Mouse (Mus musculus) hindbrain, embryonic 13.5 days (tissue): Measurements from ENCODE around the gene Caskin2. TPM values are rescaled to one million over a fixed set of nuclear protein-coding genes. Genes with fewer than 3 reads are reported as not detected.
A peak's percentile ranks its signal among the peaks of the same experiment; 100 is the strongest.
"Not testable (repeated sequence)": the region's sequence is repeated elsewhere in the genome, so short reads cannot be mapped to it uniquely, and the experiment has no call there.

ENCODE experiments used
- ATAC-seq: fragments of 200-750 bp; cut with Nextera tagmentation; 2 replicates; pipeline ENCODE4 v1.8.0; 2017; ENCODE audit warnings: moderate TSS enrichment; ENCODE audit not compliant: low FRiP score
- H3K27ac ChIP-seq: fragments of 300-500 bp; sonication (generic); 2 replicates; pipeline ENCODE4 v1.5.1; 2015; ENCODE audit warnings: inconsistent platforms, mild to moderate bottlenecking, moderate library complexity
- H3K27me3 ChIP-seq: fragments of 300-500 bp; sonication (generic); 2 replicates; pipeline ENCODE4 v1.6.1; 2015; ENCODE audit warnings: mild to moderate bottlenecking, inconsistent platforms
- H3K36me3 ChIP-seq: fragments of 300-500 bp; sonication (generic); 2 replicates; pipeline ENCODE4 v1.6.1; 2015; ENCODE audit warnings: mild to moderate bottlenecking, inconsistent platforms
- H3K4me1 ChIP-seq: fragments of 300-500 bp; sonication (generic); replicated peaks from 2 replicates; pipeline ENCODE4 v1.6.1; 2015; ENCODE audit warnings: inconsistent platforms
- H3K4me2 ChIP-seq: fragments of 300-500 bp; sonication (generic); 2 replicates; pipeline ENCODE4 v1.6.1; 2015; ENCODE audit warnings: inconsistent platforms, mild to moderate bottlenecking, moderate library complexity
- H3K4me3 ChIP-seq: fragments of 300-500 bp; sonication (generic); 2 replicates; pipeline ENCODE4 v1.5.1; 2015; ENCODE audit warnings: mild to moderate bottlenecking, inconsistent platforms
- H3K9ac ChIP-seq: fragments of 300-500 bp; sonication (generic); 2 replicates; pipeline ENCODE4 v1.6.1; 2015; ENCODE audit warnings: mild to moderate bottlenecking, inconsistent platforms
- H3K9me3 ChIP-seq: fragments of 300-500 bp; sonication (generic); 2 replicates; pipeline ENCODE4 v1.6.1; 2016; ENCODE audit warnings: inconsistent platforms
- WGBS: fragments of 180-500 bp; shearing (Covaris S2); methylation state at CpG from one replicate; pipeline ENCODE4 v1.1.7; 2015; 5-methylcytosine and 5-hydroxymethylcytosine counted together
- polyA plus RNA-seq: library from polyadenylated mRNA; unstranded; fragments of >200 nt; fragmentation: Nextera tagmentation; extraction: Ambion mirVana; gene quantifications from 2 replicates; pipeline ENCODE4 v1.2.1, GENCODE M21; 2015

Gene Caskin2
- polyA plus RNA-seq, 1 experiment from 2014 or later: 11.8 TPM

GRCm38 (mm10) chr11:115766981-115767380 lies 46.5 kb downstream of the Caskin2 start:
- Histone ChIP-seq H3K4me3 (peak overlapping the region; percentile 77), H3K9me3 (no peaks in the 10 kb centered on the region), H3K4me2 (peak overlapping the region; percentile 62), H3K4me1 (peaks cover 42% of the 10 kb centered on the region), H3K27ac (peak overlapping the region; percentile 92), H3K9ac (peak overlapping the region; percentile 96), H3K36me3 (no peaks in the 10 kb centered on the region), H3K27me3 (no peaks in the 10 kb centered on the region)
- ATAC-seq: no peak
- WGBS: 95% methylated on average over 8 of the region's 8 CpGs

GRCm38 (mm10) chr11:115766356-115766943 lies 47.0 kb downstream of the Caskin2 start:
- Histone ChIP-seq H3K36me3 (no peaks in the 10 kb centered on the region), H3K4me2 (peak overlapping the region; percentile 62), H3K27me3 (no peaks in the 10 kb centered on the region), H3K27ac (peak overlapping the region; percentile 92), H3K4me1 (peaks cover 42% of the 10 kb centered on the region), H3K9me3 (no peaks in the 10 kb centered on the region), H3K4me3 (peak overlapping the region; percentile 77), H3K9ac (peak overlapping the region; percentile 96)
- ATAC-seq: no peak
- 38% methylated on average over 13 of the region's 13 CpGs for WGBS

GRCm38 (mm10) chr11:115765607-115766141 lies 47.8 kb downstream of the Caskin2 start:
- peak overlapping the region; percentile 96 for H3K9ac ChIP-seq
- H3K27ac ChIP-seq: peak overlapping the region; percentile 92
- peak; percentile 88 for ATAC-seq
- no peaks in the 10 kb centered on the region for H3K9me3 ChIP-seq
- peak overlapping the region; percentile 77 for H3K4me3 ChIP-seq
- H3K27me3 ChIP-seq: no peaks in the 10 kb centered on the region
- H3K4me2 ChIP-seq: peak overlapping the region; percentile 62
- no peaks in the 10 kb centered on the region for H3K36me3 ChIP-seq
- peaks cover 42% of the 10 kb centered on the region for H3K4me1 ChIP-seq
- WGBS: 1% methylated on average over 34 of the region's 34 CpGs

- H3K4me1 ChIP-seq: peaks cover 41% of the 10 kb centered on the region
- peak; percentile 97 for ATAC-seq
- no peaks in the 10 kb centered on the region for H3K36me3 ChIP-seq
- WGBS: under 1% methylated on average over 32 of the region's 32 CpGs
- H3K4me2 ChIP-seq: peak within 1 kb of the TSS; percentile 62
- H3K27ac ChIP-seq: peak within 1 kb of the TSS; percentile 92
- H3K27me3 ChIP-seq: no peaks in the 10 kb centered on the region
- H3K9me3 ChIP-seq: no peaks in the 10 kb centered on the region
- peak within 1 kb of the TSS; percentile 77 for H3K4me3 ChIP-seq
- peak within 1 kb of the TSS; percentile 96 for H3K9ac ChIP-seq
These were observed 48.3 kb downstream of the Caskin2 start, which contains the start of gene Tmem94 for GRCm38 (mm10) chr11:115765103-115765606. TSS of gene Tmem94 (plus strand) at chr11:115765433.

GRCm38 (mm10) chr11:115764698-115765097 lies 48.7 kb downstream of the Caskin2 start:
- H3K4me3 ChIP-seq: peak overlapping the region; percentile 77
- H3K27me3 ChIP-seq: no peaks in the 10 kb centered on the region
- H3K36me3 ChIP-seq: no peaks in the 10 kb centered on the region
- H3K9me3 ChIP-seq: no peaks in the 10 kb centered on the region
- H3K4me2 ChIP-seq: peak overlapping the region; percentile 53
- no peak for ATAC-seq
- peak overlapping the region; percentile 73; the same call in 1 of the 2 replicates for H3K27ac ChIP-seq
- WGBS: 27% methylated on average over 2 of the region's 2 CpGs
- H3K4me1 ChIP-seq: peaks cover 36% of the 10 kb centered on the region
- peak overlapping the region; percentile 96 for H3K9ac ChIP-seq

- not testable (repeated sequence) for H3K36me3 ChIP-seq, H3K4me2 ChIP-seq, H3K4me3 ChIP-seq, H3K27me3 ChIP-seq, ATAC-seq, H3K27ac ChIP-seq, H3K9me3 ChIP-seq, H3K9ac ChIP-seq
- WGBS: 92% methylated on average over 7 of the region's 7 CpGs
- H3K4me1 ChIP-seq: peaks cover 15% of the 10 kb centered on the region
These were observed 51.3 kb downstream of the Caskin2 start for GRCm38 (mm10) chr11:115762176-115762575.

GRCm38 (mm10) chr11:115753485-115753884 lies 60.0 kb downstream of the Caskin2 start:
- Histone ChIP-seq H3K27ac (no peak overlapping the region), H3K9ac (no peak overlapping the region), H3K9me3 (no peaks in the 10 kb centered on the region), H3K36me3 (no peaks in the 10 kb centered on the region), H3K4me2 (no peak overlapping the region), H3K27me3 (no peaks in the 10 kb centered on the region), H3K4me3 (no peak overlapping the region), H3K4me1 (peaks cover 6% of the 10 kb centered on the region; the same call in 1 of the 2 replicates)
- no peak for ATAC-seq
- 78% methylated on average over 4 of the region's 4 CpGs for WGBS

GRCm38 (mm10) chr11:115752653-115753052 lies 60.8 kb downstream of the Caskin2 start:
- H3K4me3 ChIP-seq: no peak overlapping the region
- peaks cover 7% of the 10 kb centered on the region; the same call in 1 of the 2 replicates for H3K4me1 ChIP-seq
- H3K27ac ChIP-seq: peak overlapping the region; percentile 44; the same call in 1 of the 2 replicates
- no peak overlapping the region for H3K9ac ChIP-seq
- no peaks in the 10 kb centered on the region for H3K9me3 ChIP-seq
- no peaks in the 10 kb centered on the region for H3K36me3 ChIP-seq
- ATAC-seq: no peak
- no peak overlapping the region for H3K4me2 ChIP-seq
- WGBS: 22% methylated on average over 7 of the region's 7 CpGs
- no peaks in the 10 kb centered on the region for H3K27me3 ChIP-seq

- Histone ChIP-seq H3K4me2 (no peak overlapping the region), H3K9ac (no peak overlapping the region), H3K4me1 (peaks cover 13% of the 10 kb centered on the region), H3K36me3 (no peaks in the 10 kb centered on the region), H3K27me3 (no peaks in the 10 kb centered on the region), H3K4me3 (no peak overlapping the region), H3K9me3 (no peaks in the 10 kb centered on the region), H3K27ac (no peak overlapping the region)
- no peak for ATAC-seq
- WGBS: 68% methylated on average over 2 of the region's 2 CpGs
These were observed 61.7 kb downstream of the Caskin2 start for GRCm38 (mm10) chr11:115751725-115752124.

- no peak for ATAC-seq
- H3K9me3 ChIP-seq: no peaks in the 10 kb centered on the region
- peaks cover 13% of the 10 kb centered on the region for H3K4me1 ChIP-seq
- H3K27me3 ChIP-seq: no peaks in the 10 kb centered on the region
- no peaks in the 10 kb centered on the region for H3K36me3 ChIP-seq
- no peak overlapping the region for H3K4me3 ChIP-seq
- no peak overlapping the region for H3K9ac ChIP-seq
- H3K4me2 ChIP-seq: no peak overlapping the region
- H3K27ac ChIP-seq: no peak overlapping the region
- WGBS: 84% methylated on average over 5 of the region's 5 CpGs
These were observed 63.6 kb downstream of the Caskin2 start for GRCm38 (mm10) chr11:115749834-115750233.
